Mouse (Mus musculus): ENCODE data around the gene Stk11ip. TPM values are rescaled to one million over a fixed set of nuclear protein-coding genes. Genes with fewer than 3 reads are reported as not detected.

Stk11ip gene
- polyA plus RNA-seq, 1 experiment from 2014 or later, result 20.8 TPM

- H3K9ac ChIP-seq, result no peak overlapping the region
- H3K27ac ChIP-seq, result no peak overlapping the region
- H3K4me2 ChIP-seq, result no peak overlapping the region
- WGBS, result 73% methylated on average over 3 of the region's 3 CpGs
- H3K9me3 ChIP-seq, result no peaks in the 10 kb centered on the region
- H3K36me3 ChIP-seq, result no peaks in the 10 kb centered on the region
- no peaks in the 10 kb centered on the region for H3K27me3 ChIP-seq
- no peak overlapping the region for H3K4me3 ChIP-seq
- ATAC-seq (ENCODE audit: borderline replicate concordance, extremely low read depth, low FRiP score, low TSS enrichment), result no peak
- peaks cover 20% of the 10 kb centered on the region for H3K4me1 ChIP-seq
Observed at GRCm38 (mm10) chr1:75586791-75587190, 65.5 kb downstream of the Stk11ip start.

Other genes starting within 250 kb of the Stk11ip start
- gene Resp18, start 243.1 kb upstream of the Stk11ip start, polyA plus RNA-seq (2015; fragmentation: Nextera tagmentation; extraction: Ambion mirVana), result 0.91 and 1.4 TPM in 2 replicates
- gene Dnpep, start 203.5 kb upstream of the Stk11ip start, polyA plus RNA-seq (2015; fragmentation: Nextera tagmentation; extraction: Ambion mirVana), result 121 and 124 TPM in 2 replicates
- 57.1 and 59.5 TPM in 2 replicates for gene Des, start 161.2 kb upstream of the Stk11ip start, polyA plus RNA-seq (2015; fragmentation: Nextera tagmentation; extraction: Ambion mirVana)
- gene Speg, start 146.2 kb upstream of the Stk11ip start, polyA plus RNA-seq (2015; fragmentation: Nextera tagmentation; extraction: Ambion mirVana), result 41.6 and 42.8 TPM in 2 replicates
- gene Gmppa, start 85.6 kb upstream of the Stk11ip start, polyA plus RNA-seq (2015; fragmentation: Nextera tagmentation; extraction: Ambion mirVana), result 80.3 and 88.5 TPM in 2 replicates
- gene Asic4, start 71.1 kb upstream of the Stk11ip start, polyA plus RNA-seq (2015; fragmentation: Nextera tagmentation; extraction: Ambion mirVana), result 0.26 and 0.30 TPM in 2 replicates
- gene Chpf, start 42.2 kb upstream of the Stk11ip start, polyA plus RNA-seq (2015; fragmentation: Nextera tagmentation; extraction: Ambion mirVana), result 29.5 and 31.1 TPM in 2 replicates
- 0.65 and 0.82 TPM in 2 replicates for gene Tmem198, start 42.0 kb upstream of the Stk11ip start, polyA plus RNA-seq (2015; fragmentation: Nextera tagmentation; extraction: Ambion mirVana)
- gene Obsl1, start 15.1 kb upstream of the Stk11ip start, polyA plus RNA-seq (2015; fragmentation: Nextera tagmentation; extraction: Ambion mirVana), result 74.0 and 77.9 TPM in 2 replicates
- gene Inha, start 14.5 kb upstream of the Stk11ip start, polyA plus RNA-seq (2015; fragmentation: Nextera tagmentation; extraction: Ambion mirVana), result 3.6 and 4.6 TPM in 2 replicates
- gene Slc4a3, start 24.7 kb downstream of the Stk11ip start, polyA plus RNA-seq (2015; fragmentation: Nextera tagmentation; extraction: Ambion mirVana), result 11.3 and 13.2 TPM in 2 replicates